Mouse (Mus musculus) lung, postnatal 0 days (tissue): ENCODE data around the gene Foxi3. TPM values are rescaled to one million over a fixed set of nuclear protein-coding genes. Genes with fewer than 3 reads are reported as not detected.

Source experiments
- ATAC-seq: fragments of 200-750 bp; cut with Nextera tagmentation; 2 replicates; pipeline ENCODE4 v1.8.0; 2017; ENCODE audit warnings: moderate library complexity
- DNase-seq: peaks from one replicate; pipeline ENCODE4 v3.0.0-alpha.2; 2016; ENCODE audit warnings: low spot score
- H3K27ac ChIP-seq: fragments of 300-500 bp; sonication (generic); 2 replicates; pipeline ENCODE4 v1.5.1; 2014; ENCODE audit warnings: antibody characterized with exemption, mild to moderate bottlenecking, low read length, mixed read lengths
- H3K27me3 ChIP-seq: fragments of 300-500 bp; sonication (generic); replicated peaks from 2 replicates; pipeline ENCODE4 v1.6.1; 2014; ENCODE audit warnings: low read length, mixed read lengths; ENCODE audit not compliant: insufficient read depth
- H3K36me3 ChIP-seq: fragments of 300-500 bp; sonication (generic); 2 replicates; pipeline ENCODE4 v1.6.1; 2014; ENCODE audit warnings: low read length, mixed read lengths; ENCODE audit not compliant: insufficient read depth
- H3K4me1 ChIP-seq: fragments of 300-500 bp; sonication (generic); 2 replicates; pipeline ENCODE4 v1.6.1; 2014; ENCODE audit warnings: antibody characterized with exemption, low read depth, low read length, mixed read lengths; ENCODE audit not compliant: insufficient read depth
- H3K4me2 ChIP-seq: fragments of 300-500 bp; sonication (generic); replicated peaks from 2 replicates; pipeline ENCODE4 v1.6.1; 2014; ENCODE audit warnings: low read depth, mild to moderate bottlenecking, low read length, moderate library complexity, mixed read lengths
- H3K4me3 ChIP-seq: fragments of 300-500 bp; sonication (generic); 2 replicates; pipeline ENCODE4 v1.5.1; 2014; ENCODE audit warnings: low read depth, low read length
- H3K9ac ChIP-seq: fragments of 300-500 bp; sonication (generic); replicated peaks from 2 replicates; pipeline ENCODE4 v1.6.1; 2014; ENCODE audit warnings: low read depth, mild to moderate bottlenecking
- H3K9me3 ChIP-seq: fragments of 300-500 bp; sonication (generic); 2 replicates; pipeline ENCODE4 v1.6.1; 2016; ENCODE audit warnings: low read length, mixed read lengths
- CTCF ChIP-seq: IDR thresholded peaks from 2 replicates; pipeline ENCODE4 v1.5.1; 2016; ENCODE audit warnings: antibody characterized with exemption, mild to moderate bottlenecking
- EP300 ChIP-seq: IDR thresholded peaks from 2 replicates; pipeline ENCODE4 v1.6.1; 2016; ENCODE audit warnings: antibody characterized with exemption, mild to moderate bottlenecking, control low read depth
- WGBS: fragments of 180-500 bp; shearing (Covaris S2); extraction: QIAGEN DNeasy Blood & Tissue Kit; methylation state at CpG from one replicate; pipeline ENCODE4 v1.1.7; 2014; 5-methylcytosine and 5-hydroxymethylcytosine counted together
- polyA plus RNA-seq: library from polyadenylated mRNA; unstranded; fragments of >200 nt; fragmentation: Nextera tagmentation; extraction: Ambion mirVana; gene quantifications from 2 replicates; pipeline ENCODE4 v1.2.1, GENCODE M21; 2015

The Foxi3 gene
- polyA plus RNA-seq, 1 experiment from 2014 or later = not detected

GRCm38 (mm10) chr6:70973066-70973465 lies 16.7 kb downstream of the Foxi3 start:
- TF ChIP-seq EP300 = no peak
- no peak for TF ChIP-seq CTCF
- no peak overlapping the region for H3K9ac ChIP-seq
- no peak overlapping the region for H3K27ac ChIP-seq
- no peaks in the 10 kb centered on the region for H3K36me3 ChIP-seq
- WGBS = 23% methylated on average over 3 of the region's 3 CpGs
- H3K9me3 ChIP-seq = no peaks in the 10 kb centered on the region
- H3K4me2 ChIP-seq = no peak overlapping the region
- no peak for DNase-seq
- H3K4me1 ChIP-seq = no peaks in the 10 kb centered on the region
- ATAC-seq = no peak
- H3K27me3 ChIP-seq = no peaks in the 10 kb centered on the region
- H3K4me3 ChIP-seq = no peak overlapping the region

- WGBS = 75% methylated on average over 8 of the region's 8 CpGs
- H3K36me3 ChIP-seq = no peaks in the 10 kb centered on the region
- no peak for TF ChIP-seq CTCF
- no peak for TF ChIP-seq EP300
- no peak overlapping the region for H3K27ac ChIP-seq
- H3K4me3 ChIP-seq = no peak overlapping the region
- no peak for ATAC-seq
- H3K4me2 ChIP-seq = no peak overlapping the region
- no peak overlapping the region for H3K9ac ChIP-seq
- H3K9me3 ChIP-seq = no peaks in the 10 kb centered on the region
- no peaks in the 10 kb centered on the region for H3K4me1 ChIP-seq
- no peaks in the 10 kb centered on the region for H3K27me3 ChIP-seq
- DNase-seq = no peak
Observed at GRCm38 (mm10) chr6:70981036-70981435, 24.7 kb downstream of the Foxi3 start.

GRCm38 (mm10) chr6:70982416-70982815 lies 26.1 kb downstream of the Foxi3 start:
- H3K36me3 ChIP-seq = no peaks in the 10 kb centered on the region
- TF ChIP-seq CTCF (no peak), EP300 (no peak)
- no peak overlapping the region for H3K9ac ChIP-seq
- WGBS = 48% methylated on average over 1 of the region's 1 CpGs
- no peak overlapping the region for H3K4me2 ChIP-seq
- no peaks in the 10 kb centered on the region for H3K9me3 ChIP-seq
- H3K4me3 ChIP-seq = no peak overlapping the region
- DNase-seq = no peak
- H3K27ac ChIP-seq = no peak overlapping the region
- no peaks in the 10 kb centered on the region for H3K27me3 ChIP-seq
- H3K4me1 ChIP-seq = no peaks in the 10 kb centered on the region
- ATAC-seq = no peak

GRCm38 (mm10) chr6:70986683-70987082 lies 30.4 kb downstream of the Foxi3 start:
- TF ChIP-seq CTCF (no peak), EP300 (no peak)
- Histone ChIP-seq H3K36me3 (no peaks in the 10 kb centered on the region), H3K9ac (no peak overlapping the region), H3K4me3 (no peak overlapping the region), H3K4me2 (no peak overlapping the region), H3K27ac (no peak overlapping the region), H3K9me3 (no peaks in the 10 kb centered on the region), H3K4me1 (no peaks in the 10 kb centered on the region), H3K27me3 (no peaks in the 10 kb centered on the region)
- DNase-seq (no peak), ATAC-seq (no peak)
- WGBS = 75% methylated on average over 8 of the region's 8 CpGs

- Histone ChIP-seq H3K27me3 (no peaks in the 10 kb centered on the region), H3K9ac (no peak overlapping the region), H3K9me3 (no peaks in the 10 kb centered on the region), H3K36me3 (no peaks in the 10 kb centered on the region), H3K27ac (no peak overlapping the region), H3K4me3 (no peak overlapping the region), H3K4me2 (no peak overlapping the region), H3K4me1 (no peaks in the 10 kb centered on the region)
- TF ChIP-seq CTCF (no peak), EP300 (no peak)
- ATAC-seq = no peak
- no peak for DNase-seq
- 91% methylated on average over 4 of the region's 4 CpGs for WGBS
Observed at GRCm38 (mm10) chr6:70996123-70996723, 39.9 kb downstream of the Foxi3 start.

GRCm38 (mm10) chr6:71002656-71003055 lies 46.3 kb downstream of the Foxi3 start:
- ATAC-seq = no peak
- no peak for TF ChIP-seq CTCF
- DNase-seq = no peak
- no peaks in the 10 kb centered on the region for H3K9me3 ChIP-seq
- H3K4me3 ChIP-seq = no peak overlapping the region
- H3K4me1 ChIP-seq = no peaks in the 10 kb centered on the region
- WGBS = 87% methylated on average over 2 of the region's 2 CpGs
- no peak overlapping the region for H3K27ac ChIP-seq
- H3K9ac ChIP-seq = no peak overlapping the region
- H3K4me2 ChIP-seq = no peak overlapping the region
- H3K36me3 ChIP-seq = no peaks in the 10 kb centered on the region
- H3K27me3 ChIP-seq = no peaks in the 10 kb centered on the region

- no peak overlapping the region for H3K4me3 ChIP-seq
- TF ChIP-seq EP300 = no peak
- TF ChIP-seq CTCF = no peak
- WGBS = 78% methylated on average over 2 of the region's 2 CpGs
- no peaks in the 10 kb centered on the region for H3K9me3 ChIP-seq
- no peaks in the 10 kb centered on the region for H3K4me1 ChIP-seq
- no peak overlapping the region for H3K27ac ChIP-seq
- no peaks in the 10 kb centered on the region for H3K36me3 ChIP-seq
- ATAC-seq = no peak
- no peaks in the 10 kb centered on the region for H3K27me3 ChIP-seq
- no peak for DNase-seq
- no peak overlapping the region for H3K4me2 ChIP-seq
- H3K9ac ChIP-seq = no peak overlapping the region
Observed at GRCm38 (mm10) chr6:71004161-71004560, 47.8 kb downstream of the Foxi3 start.

Other genes with a start within 250 kb of the Foxi3 start
- 2.3 and 2.4 TPM in 2 replicates for gene Rpia, start 164.3 kb upstream of the Foxi3 start, polyA plus RNA-seq
- 8.6 and 8.9 TPM in 2 replicates for gene Eif2ak3, start 112.0 kb upstream of the Foxi3 start, polyA plus RNA-seq
- not detected in 2 replicates for gene Tex37, start 37.6 kb upstream of the Foxi3 start, polyA plus RNA-seq
- gene Thnsl2, start 187.9 kb downstream of the Foxi3 start, polyA plus RNA-seq = 15.0 and 15.4 TPM in 2 replicates
- gene Fabp1, start 243.3 kb downstream of the Foxi3 start, polyA plus RNA-seq = 0.36 and 1.2 TPM in 2 replicates